Mouse (Mus musculus) heart, embryonic 12.5 days (tissue): ENCODE results near the gene Slc8a1. TPM values are rescaled to one million over a fixed set of nuclear protein-coding genes. Genes with fewer than 3 reads are reported as not detected.

ENCODE experiments used
- ATAC-seq: fragments of 200-750 bp; cut with Nextera tagmentation; 2 replicates; pipeline ENCODE4 v1.8.0; 2017; ENCODE audit warnings: moderate TSS enrichment, moderate library complexity; ENCODE audit not compliant: insufficient number of reproducible peaks, low FRiP score
- H3K27ac ChIP-seq: fragments of 300-500 bp; sonication (generic); 2 replicates; pipeline ENCODE4 v1.5.1; 2016; ENCODE audit warnings: mild to moderate bottlenecking, moderate library complexity; ENCODE audit not compliant: poor library complexity, severe bottlenecking
- H3K27me3 ChIP-seq: fragments of 300-500 bp; sonication (generic); replicated peaks from 2 replicates; pipeline ENCODE4 v1.6.1; 2016; ENCODE audit warnings: mild to moderate bottlenecking, moderate library complexity
- H3K36me3 ChIP-seq: fragments of 300-500 bp; sonication (generic); 2 replicates; pipeline ENCODE4 v1.6.1; 2016; ENCODE audit warnings: mild to moderate bottlenecking, moderate library complexity
- H3K4me1 ChIP-seq: fragments of 300-500 bp; sonication (generic); replicated peaks from 2 replicates; pipeline ENCODE4 v1.6.1; 2016; ENCODE audit warnings: mild to moderate bottlenecking
- H3K4me2 ChIP-seq: fragments of 300-500 bp; sonication (generic); 2 replicates; pipeline ENCODE4 v1.6.1; 2016; ENCODE audit warnings: mild to moderate bottlenecking, moderate library complexity
- H3K4me3 ChIP-seq: fragments of 300-500 bp; sonication (generic); 2 replicates; pipeline ENCODE4 v1.5.1; 2016; ENCODE audit warnings: mild to moderate bottlenecking
- H3K9ac ChIP-seq: fragments of 300-500 bp; sonication (generic); 2 replicates; pipeline ENCODE4 v1.6.1; 2016; ENCODE audit warnings: mild to moderate bottlenecking, moderate library complexity
- H3K9me3 ChIP-seq: fragments of 300-500 bp; sonication (generic); replicated peaks from 2 replicates; pipeline ENCODE4 v1.6.1; 2016; ENCODE audit warnings: mild to moderate bottlenecking, moderate library complexity
- WGBS: fragments of 180-500 bp; shearing (Covaris S2); methylation state at CpG from one replicate; pipeline ENCODE4 v1.1.7; 2016; 5-methylcytosine and 5-hydroxymethylcytosine counted together
- polyA plus RNA-seq: library from polyadenylated mRNA; unstranded; fragments of >200 nt; fragmentation: Nextera tagmentation; extraction: Ambion mirVana; gene quantifications from 2 replicates; pipeline ENCODE4 v1.2.1, GENCODE M21; 2016

Slc8a1 gene
- polyA plus RNA-seq, 1 experiment from 2014 or later: 100 TPM

DNA sequence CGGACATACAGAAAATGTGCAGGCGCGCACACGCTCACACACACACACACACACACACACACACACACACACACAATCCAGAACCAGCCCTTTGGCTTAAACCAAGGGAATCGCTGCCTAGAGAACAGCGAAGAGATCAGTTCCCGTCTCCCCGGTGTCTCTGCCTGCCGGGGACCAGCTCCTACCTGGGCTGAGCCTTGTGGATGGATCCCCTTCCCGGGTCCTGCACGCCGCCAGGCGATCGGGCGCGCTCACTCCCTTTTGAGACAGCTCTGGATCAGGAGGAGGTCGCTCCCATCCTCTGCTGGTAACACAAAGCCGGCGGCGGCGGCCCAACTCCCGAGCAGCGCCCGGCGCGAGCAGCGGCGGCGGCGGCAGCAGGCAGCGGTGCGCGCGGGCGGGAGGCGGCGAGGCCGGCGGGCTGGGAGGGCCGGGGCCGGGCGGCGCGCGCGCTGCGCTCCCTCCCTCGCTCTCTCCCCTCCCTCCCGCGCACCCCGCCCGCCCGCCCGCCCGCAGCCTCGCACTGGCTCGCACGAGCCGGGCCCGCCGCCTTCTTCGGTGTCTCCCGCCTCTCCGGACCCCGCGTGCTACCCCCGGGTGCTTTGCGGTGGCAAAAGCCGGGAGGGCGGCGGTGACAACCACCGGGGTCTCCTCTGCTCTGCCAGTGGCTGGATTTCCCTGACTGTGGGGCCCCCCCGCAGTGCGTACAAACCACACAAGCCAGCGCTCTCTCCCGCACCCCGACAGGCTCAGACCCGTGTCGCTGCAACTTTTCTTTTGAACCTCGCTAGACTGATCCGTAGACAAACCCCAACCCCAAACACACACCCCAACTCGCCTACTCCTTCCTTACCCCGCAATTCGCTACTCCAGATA is 68.1 kb downstream of the Slc8a1 start:
- Histone ChIP-seq H3K9ac (peak overlapping the region; percentile 85), H3K4me1 (peaks cover 70% of the 10 kb centered on the region), H3K9me3 (no peaks in the 10 kb centered on the region), H3K36me3 (0 out of 2 replicates have a peak, but pooled peaks cover 6% of the 10 kb centered on the region), H3K27me3 (peaks cover 3% of the 10 kb centered on the region; the same call in 1 of the 2 replicates), H3K4me3 (peak overlapping the region; percentile 62), H3K4me2 (peak overlapping the region; percentile 92), H3K27ac (peak overlapping the region; percentile 82)
- under 1% methylated on average over 54 of the region's 84 CpGs for WGBS
- peak; percentile 63 for ATAC-seq

DNA sequence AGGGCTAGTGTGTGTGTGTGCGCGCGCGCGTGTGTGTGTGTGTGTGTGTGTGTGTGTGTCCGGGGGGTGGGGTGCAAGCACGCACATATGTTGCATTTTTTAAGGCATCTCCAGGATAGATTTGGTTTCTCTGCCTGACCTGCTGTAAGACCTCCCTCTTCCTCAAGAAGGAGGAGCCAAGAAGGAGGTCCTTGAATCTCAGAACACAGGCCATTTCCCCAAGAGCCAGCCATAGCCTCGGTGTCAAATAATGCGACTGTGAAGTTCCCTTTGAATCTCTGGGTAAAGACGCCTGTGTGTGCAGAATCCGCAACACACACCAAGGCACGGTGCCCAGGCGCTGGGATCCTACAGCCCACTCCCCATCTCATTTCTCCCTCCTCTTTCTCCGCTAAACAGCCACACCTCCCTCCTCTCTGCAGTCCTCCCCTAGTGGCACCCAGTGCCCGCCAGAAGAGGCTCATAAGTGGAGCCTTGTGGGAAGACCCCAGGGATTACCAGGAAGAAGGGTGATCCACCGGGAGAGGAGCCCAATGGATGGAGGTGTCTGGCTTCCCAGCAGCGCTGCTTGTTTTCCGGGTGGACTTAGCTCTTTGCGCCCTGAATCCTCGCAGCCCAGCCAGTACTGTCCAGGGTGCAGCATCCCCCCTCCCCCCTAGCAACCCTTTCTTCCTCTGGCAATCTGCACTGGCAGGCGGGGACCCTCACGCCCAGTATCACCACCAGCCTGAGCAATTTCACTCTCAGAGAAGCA is 68.9 kb downstream of the Slc8a1 start:
- ATAC-seq: peak; percentile 66
- H3K4me1 ChIP-seq: peaks cover 76% of the 10 kb centered on the region

DNA sequence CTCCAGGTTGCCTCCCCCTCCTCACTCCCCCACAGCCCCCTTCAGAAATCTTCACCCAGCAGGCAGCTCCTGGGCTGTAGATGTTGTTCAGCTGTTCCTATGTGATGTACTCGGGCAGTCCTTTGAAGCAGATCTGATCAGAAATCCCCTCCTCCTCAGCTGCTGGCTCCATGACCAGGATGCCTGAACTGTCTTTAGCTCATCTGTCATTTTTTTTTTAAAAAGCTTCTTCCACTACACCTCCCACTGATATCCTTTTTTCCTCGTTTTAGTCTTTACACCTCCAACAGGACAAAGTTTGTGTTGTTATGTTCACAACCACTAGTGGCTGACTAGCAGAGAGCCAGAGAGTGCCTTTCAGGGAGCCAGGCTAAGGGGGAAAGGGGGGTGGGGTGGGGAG is 69.7 kb downstream of the Slc8a1 start:
- H3K4me3 ChIP-seq: peak overlapping the region; percentile 62
- peaks cover 3% of the 10 kb centered on the region; the same call in 1 of the 2 replicates for H3K27me3 ChIP-seq
- peak overlapping the region; percentile 92 for H3K4me2 ChIP-seq
- H3K4me1 ChIP-seq: peaks cover 72% of the 10 kb centered on the region
- peak overlapping the region; percentile 82; the same call in 1 of the 2 replicates for H3K27ac ChIP-seq
- ATAC-seq: no peak
- peaks cover 2% of the 10 kb centered on the region; the same call in 1 of the 2 replicates for H3K36me3 ChIP-seq
- H3K9me3 ChIP-seq: no peaks in the 10 kb centered on the region
- WGBS: 8% methylated on average over 2 of the region's 2 CpGs
- peak overlapping the region; percentile 48; the same call in 1 of the 2 replicates for H3K9ac ChIP-seq

More for the DNA sequence above, 68.9 kb downstream of the Slc8a1 start:
- Histone ChIP-seq H3K4me3 (peak overlapping the region; percentile 62), H3K36me3 (0 out of 2 replicates have a peak, but pooled peaks cover 6% of the 10 kb centered on the region), H3K27me3 (peaks cover 3% of the 10 kb centered on the region; the same call in 1 of the 2 replicates), H3K9me3 (no peaks in the 10 kb centered on the region), H3K4me2 (peak overlapping the region; percentile 92), H3K27ac (peak overlapping the region; percentile 82), H3K9ac (peak overlapping the region; percentile 85)
- WGBS: 6% methylated on average over 22 of the region's 22 CpGs

DNA sequence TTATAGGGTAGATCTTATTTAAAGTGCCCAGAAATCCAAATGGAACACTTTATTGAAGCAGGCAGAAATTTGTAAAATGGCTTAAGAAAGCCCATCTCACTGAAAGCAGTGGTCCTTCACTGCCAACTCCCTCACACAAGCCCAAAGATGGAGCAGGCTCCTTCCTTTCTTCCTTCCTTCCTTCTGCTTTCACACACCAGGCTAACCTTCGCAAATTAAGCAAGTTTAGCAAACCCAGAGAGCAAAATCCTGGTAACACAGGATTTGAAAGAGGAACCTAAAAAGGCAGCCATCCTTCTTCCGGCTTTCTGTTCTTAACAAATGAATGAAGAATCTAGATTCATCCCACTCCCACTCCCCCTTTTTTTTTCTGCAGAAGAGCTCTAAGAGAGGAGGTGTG is 70.2 kb downstream of the Slc8a1 start:
- 64% methylated on average over 2 of the region's 2 CpGs for WGBS
- Histone ChIP-seq H3K27ac (peak overlapping the region; percentile 56), H3K9ac (peak overlapping the region; percentile 48; the same call in 1 of the 2 replicates), H3K9me3 (no peaks in the 10 kb centered on the region), H3K4me2 (peak overlapping the region; percentile 92), H3K4me1 (peaks cover 71% of the 10 kb centered on the region), H3K36me3 (no peaks in the 10 kb centered on the region; the same call in 1 of the 2 replicates), H3K27me3 (peaks cover 3% of the 10 kb centered on the region; the same call in 1 of the 2 replicates), H3K4me3 (no peak overlapping the region)
- ATAC-seq: no peak

DNA sequence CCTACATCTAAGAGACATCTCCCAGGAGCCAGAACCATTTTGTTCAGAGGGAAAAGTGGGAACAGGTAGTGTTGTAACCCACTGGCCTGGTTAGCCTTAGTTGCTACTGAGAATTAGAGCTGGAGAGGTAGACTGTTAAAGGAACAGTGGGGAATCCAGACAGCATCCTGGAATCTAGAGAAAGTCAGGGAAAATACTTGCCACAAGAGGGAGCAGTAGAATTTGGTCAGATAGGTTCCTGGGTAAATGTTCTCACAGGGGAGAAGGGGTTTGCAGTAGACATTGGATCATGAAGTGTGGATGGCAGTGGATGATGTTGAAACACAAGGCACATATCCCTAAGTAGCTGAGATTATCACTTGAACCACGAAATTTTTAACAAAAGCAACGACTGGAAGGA is 71.6 kb downstream of the Slc8a1 start:
- no peaks in the 10 kb centered on the region for H3K9me3 ChIP-seq
- no peak overlapping the region for H3K9ac ChIP-seq
- no peaks in the 10 kb centered on the region; the same call in 1 of the 2 replicates for H3K36me3 ChIP-seq
- H3K4me2 ChIP-seq: no peak overlapping the region
- 0 out of 2 replicates have a peak overlapping the region, but pooled peaks have one; percentile 16 for H3K27ac ChIP-seq
- no peak overlapping the region for H3K4me3 ChIP-seq
- peaks cover 57% of the 10 kb centered on the region for H3K4me1 ChIP-seq
- WGBS: 40% methylated on average over 2 of the region's 2 CpGs
- ATAC-seq: no peak
- H3K27me3 ChIP-seq: peaks cover 3% of the 10 kb centered on the region; the same call in 1 of the 2 replicates

DNA sequence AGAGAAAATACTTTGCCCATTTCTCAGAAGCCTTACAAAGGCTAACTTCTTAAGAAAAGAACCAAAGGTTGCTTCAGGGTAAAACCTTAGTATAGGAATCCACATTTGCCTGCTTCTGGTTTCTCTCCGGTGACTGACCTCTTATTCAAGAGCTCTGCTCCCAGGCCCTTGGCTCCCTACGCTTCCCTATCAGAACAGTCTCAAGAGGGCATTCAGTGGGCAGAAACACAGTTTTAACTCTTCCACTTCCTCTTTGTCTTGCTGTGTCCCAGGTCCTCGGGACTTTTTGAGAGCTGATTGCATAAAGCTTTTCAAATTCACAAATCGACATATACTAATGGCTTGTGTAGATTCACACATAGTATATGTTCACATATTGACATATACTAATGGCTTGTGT is 73.3 kb downstream of the Slc8a1 start:
- Histone ChIP-seq H3K9me3 (no peaks in the 10 kb centered on the region), H3K9ac (no peak overlapping the region), H3K4me2 (no peak overlapping the region), H3K27ac (peak overlapping the region; percentile 43; the same call in 1 of the 2 replicates), H3K36me3 (no peaks in the 10 kb centered on the region; the same call in 1 of the 2 replicates), H3K4me1 (peaks cover 43% of the 10 kb centered on the region), H3K4me3 (no peak overlapping the region), H3K27me3 (no peaks in the 10 kb centered on the region)
- WGBS: 48% methylated on average over 4 of the region's 4 CpGs
- no peak for ATAC-seq

DNA sequence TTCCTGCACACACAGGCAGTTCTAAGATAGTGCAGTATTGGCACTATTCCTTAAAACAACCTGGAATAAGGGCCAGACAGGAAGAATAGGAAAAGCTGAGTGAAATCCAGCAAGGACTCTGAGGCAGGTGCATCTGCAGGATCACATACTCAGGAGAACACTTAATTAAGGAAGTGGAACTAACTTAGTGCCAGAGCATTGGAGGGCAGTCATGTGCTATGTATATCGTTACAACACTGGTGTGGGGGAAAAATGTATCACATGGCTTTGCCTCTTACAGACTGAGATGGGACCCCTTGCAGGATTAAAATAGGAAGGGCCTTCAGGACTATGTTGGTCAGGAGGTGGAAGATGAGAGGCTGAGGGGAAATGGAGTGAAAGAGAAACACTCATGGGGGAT is 80.3 kb downstream of the Slc8a1 start:
- 50% methylated on average over 1 of the region's 1 CpGs for WGBS
- no peak overlapping the region for H3K4me2 ChIP-seq
- ATAC-seq: no peak

DNA sequence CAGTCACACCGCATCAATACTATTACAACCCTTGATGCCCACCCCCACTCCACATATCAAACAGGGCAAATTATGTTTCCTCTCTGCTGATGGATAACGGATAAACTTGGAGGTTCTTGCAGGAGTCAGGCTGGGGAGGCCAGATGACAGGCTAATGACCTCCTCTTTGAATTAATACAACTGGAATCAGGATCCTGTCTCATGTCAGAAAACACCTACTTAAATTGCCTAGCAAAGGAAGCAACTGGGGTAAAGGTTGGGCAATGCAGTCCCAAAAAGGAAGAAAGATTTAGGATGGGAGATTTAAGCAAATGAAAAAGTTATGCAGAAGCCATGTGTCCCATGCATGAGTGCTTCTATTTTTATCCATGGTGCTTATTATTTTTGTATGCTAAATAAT is 83.6 kb downstream of the Slc8a1 start:
- H3K27me3 ChIP-seq: no peaks in the 10 kb centered on the region
- no peak overlapping the region for H3K4me2 ChIP-seq
- H3K4me3 ChIP-seq: no peak overlapping the region
- no peak for ATAC-seq
- H3K9ac ChIP-seq: no peak overlapping the region
- H3K36me3 ChIP-seq: peaks cover 7% of the 10 kb centered on the region; the same call in 1 of the 2 replicates
- H3K27ac ChIP-seq: no peak overlapping the region
- WGBS: 53% methylated on average over 2 of the region's 2 CpGs
- peaks cover 38% of the 10 kb centered on the region for H3K4me1 ChIP-seq
- H3K9me3 ChIP-seq: no peaks in the 10 kb centered on the region

More for the DNA sequence above, 80.3 kb downstream of the Slc8a1 start:
- H3K36me3 ChIP-seq: peaks cover 7% of the 10 kb centered on the region; the same call in 1 of the 2 replicates
- peaks cover 26% of the 10 kb centered on the region for H3K4me1 ChIP-seq
- H3K27ac ChIP-seq: no peak overlapping the region
- no peak overlapping the region for H3K9ac ChIP-seq
- H3K27me3 ChIP-seq: no peaks in the 10 kb centered on the region
- no peaks in the 10 kb centered on the region for H3K9me3 ChIP-seq
- H3K4me3 ChIP-seq: no peak overlapping the region

DNA sequence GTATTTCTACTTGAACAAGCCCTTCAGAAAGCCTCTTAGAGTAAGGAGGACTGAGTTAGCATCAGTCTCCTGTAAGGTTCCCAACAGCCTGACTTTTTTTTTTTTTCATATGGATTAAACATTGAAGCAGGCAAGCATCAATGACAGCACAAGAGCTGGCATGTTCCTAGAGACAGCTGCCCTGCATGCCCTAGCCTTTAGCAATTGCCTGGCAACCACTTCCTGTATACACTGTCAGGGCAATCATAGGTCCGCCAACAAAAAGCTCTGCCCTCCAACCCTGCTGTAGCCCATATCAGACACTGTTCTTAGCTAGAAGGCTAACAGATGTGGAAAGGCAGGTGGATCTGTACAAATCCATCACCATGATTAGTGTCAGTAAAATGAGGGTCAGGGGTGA is 85.2 kb downstream of the Slc8a1 start:
- H3K27me3 ChIP-seq: no peaks in the 10 kb centered on the region
- peaks cover 38% of the 10 kb centered on the region for H3K4me1 ChIP-seq
- no peak overlapping the region for H3K4me3 ChIP-seq
- no peak overlapping the region for H3K27ac ChIP-seq
- H3K4me2 ChIP-seq: no peak overlapping the region
- peaks cover 21% of the 10 kb centered on the region for H3K36me3 ChIP-seq
- no peak overlapping the region for H3K9ac ChIP-seq
- no peak for ATAC-seq
- WGBS: 47% methylated on average over 1 of the region's 1 CpGs
- H3K9me3 ChIP-seq: no peaks in the 10 kb centered on the region

DNA sequence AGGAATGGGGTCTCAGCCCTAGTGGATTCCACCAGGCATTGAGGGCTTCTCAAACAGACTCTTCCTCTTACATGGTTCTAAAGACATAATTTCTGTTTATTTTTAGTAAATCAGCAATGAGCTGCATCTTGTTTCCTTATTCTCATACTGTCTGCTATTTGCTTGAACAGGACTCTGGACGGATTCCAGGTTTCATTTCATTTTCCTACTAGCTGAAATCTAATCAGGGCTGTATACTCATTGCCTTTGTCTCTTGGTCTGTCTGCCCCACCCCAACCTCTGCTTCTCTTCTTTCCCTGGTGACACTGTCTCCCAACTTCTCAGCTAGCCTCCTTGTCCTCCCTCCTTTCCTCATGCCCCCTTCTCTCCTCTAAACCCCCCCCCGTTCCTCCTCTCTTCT is 101.4 kb downstream of the Slc8a1 start:
- no peaks in the 10 kb centered on the region for H3K9me3 ChIP-seq
- no peak overlapping the region for H3K4me2 ChIP-seq
- H3K27ac ChIP-seq: no peak overlapping the region
- H3K36me3 ChIP-seq: peaks cover 14% of the 10 kb centered on the region
- no peak overlapping the region for H3K4me3 ChIP-seq
- H3K4me1 ChIP-seq: peaks cover 27% of the 10 kb centered on the region
- no peaks in the 10 kb centered on the region for H3K27me3 ChIP-seq
- 69% methylated on average over 2 of the region's 2 CpGs for WGBS
- no peak overlapping the region for H3K9ac ChIP-seq
- no peak for ATAC-seq

DNA sequence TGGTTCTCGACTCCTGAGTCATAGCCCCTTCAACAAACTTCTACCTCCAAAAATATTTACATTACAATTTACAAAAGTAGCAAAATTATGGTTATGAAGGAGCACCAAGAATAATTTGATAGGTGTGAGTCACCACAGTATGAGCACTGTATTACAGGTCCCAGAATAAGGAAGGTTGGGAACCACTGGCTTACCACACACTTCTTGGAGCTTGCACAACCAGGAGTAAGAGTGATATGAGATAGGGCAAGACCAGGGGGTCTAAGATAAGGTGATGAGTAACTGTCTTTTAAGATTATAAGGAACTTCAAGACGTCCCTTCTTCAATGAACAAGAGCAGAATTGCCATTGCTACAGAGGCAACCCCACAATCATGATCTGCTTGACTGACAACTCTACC is 107.7 kb downstream of the Slc8a1 start:
- H3K9me3 ChIP-seq: no peaks in the 10 kb centered on the region
- H3K36me3 ChIP-seq: no peaks in the 10 kb centered on the region
- no peaks in the 10 kb centered on the region for H3K27me3 ChIP-seq
- peaks cover 5% of the 10 kb centered on the region for H3K4me1 ChIP-seq
- no peak for ATAC-seq
- 53% methylated on average over 2 of the region's 2 CpGs for WGBS
- H3K4me2 ChIP-seq: no peak overlapping the region
- H3K9ac ChIP-seq: no peak overlapping the region
- H3K27ac ChIP-seq: no peak overlapping the region
- no peak overlapping the region for H3K4me3 ChIP-seq
